In the genomic region with DNA sequence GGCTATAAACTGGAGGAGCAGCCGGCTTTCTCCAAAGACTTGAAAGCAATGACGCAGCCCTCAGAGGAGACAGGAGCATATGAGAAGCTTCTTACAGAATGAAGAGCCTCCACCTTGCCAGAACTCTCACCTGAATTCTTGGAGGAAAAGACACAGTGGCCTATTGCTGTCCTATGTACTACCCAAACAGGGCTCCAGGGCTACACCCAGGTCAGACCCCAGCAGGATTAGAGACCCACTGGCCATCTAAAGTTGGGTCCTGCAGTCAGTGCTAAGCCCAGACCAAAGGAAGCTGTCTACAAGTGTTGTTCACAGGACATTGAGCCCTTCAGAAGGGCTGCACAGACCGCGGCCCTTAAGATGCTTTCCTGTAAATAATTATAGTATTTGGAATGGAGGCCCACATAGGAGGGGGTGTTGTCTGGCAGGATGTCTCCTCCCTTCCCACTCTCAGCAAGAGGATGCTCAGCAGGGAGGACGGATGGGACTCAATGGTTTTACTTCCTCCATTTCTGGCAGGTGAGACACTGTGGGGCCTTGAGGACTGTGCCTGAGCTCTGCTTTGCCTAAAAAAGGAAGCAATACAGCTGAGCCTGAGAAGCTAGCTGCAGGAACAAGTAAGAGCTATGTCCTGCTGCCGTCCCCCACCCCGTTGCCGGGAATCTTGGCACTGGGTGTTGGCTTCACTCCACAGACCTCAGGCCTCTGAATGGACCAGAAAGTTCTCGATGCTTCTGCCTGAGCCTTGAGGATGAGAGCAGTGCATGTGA, we compare ENCODE assay signal across 8 mouse cellular contexts. TPM values are rescaled to one million over a fixed set of nuclear protein-coding genes. Genes with fewer than 3 reads are reported as not detected.
A peak's percentile ranks its signal among the peaks of the same experiment; 100 is the strongest.
DNase-seq lines count a peak whose midpoint lies in the region; ATAC-seq and TF ChIP-seq lines count a peak whose summit lies in the region.

No protein-coding gene starts in this region.

- H3K27ac ChIP-seq in embryonic facial prominence, embryonic 13.5 days: peak overlapping the region; percentile 75
- H3K27ac ChIP-seq in liver, postnatal 0 days (ENCODE audit: low read depth): no peak overlapping the region

- no peak for ATAC-seq in embryonic facial prominence, embryonic 13.5 days (ENCODE audit: insufficient number of reproducible peaks, insufficient read depth, low FRiP score, low TSS enrichment, low read depth)
- ATAC-seq in liver, postnatal 0 days: no peak

- H3K9me3 ChIP-seq in embryonic facial prominence, embryonic 13.5 days: no peaks in the 10 kb centered on the region
- no peaks in the 10 kb centered on the region for H3K9me3 ChIP-seq in liver, postnatal 0 days (ENCODE audit: low read length)

- no peak for TF ChIP-seq POLR2A in lung, adult 2 months (IDR thresholded peaks at IDR 0.05; ENCODE audit: borderline replicate concordance, extremely low read depth, low read depth, low read length)

- H3K4me2 ChIP-seq in embryonic facial prominence, embryonic 13.5 days: peak overlapping the region; percentile 83
- peak overlapping the region; percentile 71; the same call in 1 of the 2 replicates for H3K4me2 ChIP-seq in liver, postnatal 0 days (ENCODE audit: low read depth, low read length)

- no peaks in the 10 kb centered on the region for H3K36me3 ChIP-seq in embryonic facial prominence, embryonic 13.5 days
- no peaks in the 10 kb centered on the region for H3K36me3 ChIP-seq in liver, postnatal 0 days (replicated peaks; ENCODE audit: insufficient read depth, low read length)

- TF ChIP-seq EP300 in liver, postnatal 0 days (IDR thresholded peaks at IDR 0.05; ENCODE audit: low read depth): no peak

- H3K4me3 ChIP-seq in lung, adult 2 months (replicated peaks; ENCODE audit: extremely low read depth, low read depth, low read length): no peak overlapping the region
- peak overlapping the region; percentile 43 for H3K4me3 ChIP-seq in embryonic facial prominence, embryonic 13.5 days
- H3K4me3 ChIP-seq in liver, postnatal 0 days (ENCODE audit: low read depth, low read length): no peak overlapping the region

- peak; percentile 36 to 50 for DNase-seq in lung, adult 18-20 months
- no peak for DNase-seq in lung, adult 2 months
- peak; percentile 82 to 87 for DNase-seq in heart, adult 9 months (ENCODE audit: low spot score in 2 of 2)
- peak; percentile 68 for DNase-seq in kidney, adult 18-20 months
- DNase-seq in liver, postnatal 0 days: no peak
- DNase-seq in right cerebral cortex, postnatal 14 days: peak; percentile 39
- DNase-seq in urinary bladder, postnatal 25 days (ENCODE audit: low spot score): no peak

- H3K4me1 ChIP-seq in lung, adult 2 months (ENCODE audit: control insufficient read depth, insufficient read depth, low read length): peaks cover 13% of the 10 kb centered on the region
- peaks cover 41% of the 10 kb centered on the region for H3K4me1 ChIP-seq in embryonic facial prominence, embryonic 13.5 days
- peaks cover 22% of the 10 kb centered on the region for H3K4me1 ChIP-seq in liver, postnatal 0 days (ENCODE audit: insufficient read depth)

- peak overlapping the region; percentile 54 for H3K9ac ChIP-seq in embryonic facial prominence, embryonic 13.5 days
- H3K9ac ChIP-seq in liver, postnatal 0 days (replicated peaks): no peak overlapping the region

- no peak for TF ChIP-seq CTCF in lung, adult 2 months (IDR thresholded peaks at IDR 0.05; ENCODE audit: insufficient read depth, low read length)
- TF ChIP-seq CTCF in liver, postnatal 0 days (IDR thresholded peaks at IDR 0.05; ENCODE audit: low read depth): no peak

- WGBS in lung, adult 2 months: 15% methylated on average over 9 of the region's 9 CpGs
- WGBS in embryonic facial prominence, embryonic 13.5 days: 49% methylated on average over 9 of the region's 9 CpGs
- 43% methylated on average over 9 of the region's 9 CpGs for WGBS in liver, postnatal 0 days (ENCODE audit: insufficient replicate concordance)

- peaks cover 16% of the 10 kb centered on the region; the same call in 1 of the 2 replicates for H3K27me3 ChIP-seq in embryonic facial prominence, embryonic 13.5 days
- peaks cover 25% of the 10 kb centered on the region for H3K27me3 ChIP-seq in liver, postnatal 0 days (ENCODE audit: insufficient read depth, low read length)

RNA-seq across cellular contexts. Expression of gene Vwa1, which starts 0.7 kb away (rescaled TPM):
- 9.2 and 11.8 TPM in 2 replicates for polyA plus RNA-seq in lung, adult 2 months (2012; rRNA removed)
- polyA plus RNA-seq in embryonic facial prominence, embryonic 13.5 days (2015; fragmentation: Nextera tagmentation; extraction: Ambion mirVana): 8.6 and 9.6 TPM in 2 replicates
- 0.25 and 0.28 TPM in 2 replicates for polyA plus RNA-seq in liver, postnatal 0 days (2015; fragmentation: Nextera tagmentation; extraction: Ambion mirVana)

RNA-seq across cellular contexts. Expression of gene Tmem88b, which starts 10.5 kb away (rescaled TPM):
- polyA plus RNA-seq in lung, adult 2 months (2012; rRNA removed): 0.38 and 0.52 TPM in 2 replicates
- 0.67 and 0.74 TPM in 2 replicates for polyA plus RNA-seq in embryonic facial prominence, embryonic 13.5 days (2015; fragmentation: Nextera tagmentation; extraction: Ambion mirVana)
- polyA plus RNA-seq in liver, postnatal 0 days (2015; fragmentation: Nextera tagmentation; extraction: Ambion mirVana): 0.21 and 0.40 TPM in 2 replicates

RNA-seq across cellular contexts. Expression of gene Atad3a, which starts 14.3 kb away (rescaled TPM):
- 44.5 and 48.4 TPM in 2 replicates for polyA plus RNA-seq in lung, adult 2 months (2012; rRNA removed)
- polyA plus RNA-seq in embryonic facial prominence, embryonic 13.5 days (2015; fragmentation: Nextera tagmentation; extraction: Ambion mirVana): 93.8 and 94.9 TPM in 2 replicates
- 44.7 and 45.0 TPM in 2 replicates for polyA plus RNA-seq in liver, postnatal 0 days (2015; fragmentation: Nextera tagmentation; extraction: Ambion mirVana)

RNA-seq across cellular contexts. Expression of gene Ankrd65, which starts 15.1 kb away (rescaled TPM):
- 15.7 and 17.3 TPM in 2 replicates for polyA plus RNA-seq in lung, adult 2 months (2012; rRNA removed)
- 0.24 TPM in 1 of 2 replicates, not detected in the other for polyA plus RNA-seq in embryonic facial prominence, embryonic 13.5 days (2015; fragmentation: Nextera tagmentation; extraction: Ambion mirVana)
- 0.34 and 0.46 TPM in 2 replicates for polyA plus RNA-seq in liver, postnatal 0 days (2015; fragmentation: Nextera tagmentation; extraction: Ambion mirVana)

RNA-seq across cellular contexts. Expression of gene Mrpl20, which starts 27.5 kb away (rescaled TPM):
- polyA plus RNA-seq in lung, adult 2 months (2012; rRNA removed): 36.9 and 40.0 TPM in 2 replicates
- 195 and 229 TPM in 2 replicates for polyA plus RNA-seq in embryonic facial prominence, embryonic 13.5 days (2015; fragmentation: Nextera tagmentation; extraction: Ambion mirVana)
- polyA plus RNA-seq in liver, postnatal 0 days (2015; fragmentation: Nextera tagmentation; extraction: Ambion mirVana): 167 and 171 TPM in 2 replicates

Comparison
In these comparisons a context has a peak if more than half of its experiments do, and no peak if none do; other contexts are left out.
1. DNase-seq: peak in lung, adult 18-20 months (2 of 2), heart, adult 9 months (2 of 2), kidney, adult 18-20 months (single experiment) and right cerebral cortex, postnatal 14 days (single experiment); none in lung, adult 2 months (single experiment), liver, postnatal 0 days (single experiment) and urinary bladder, postnatal 25 days (single experiment).